Mouse (Mus musculus) embryonic facial prominence, embryonic 15.5 days (tissue): ENCODE data around the gene D930048N14Rik. TPM values are rescaled to one million over a fixed set of nuclear protein-coding genes. Genes with fewer than 3 reads are reported as not detected.
A peak's percentile ranks its signal among the peaks of the same experiment; 100 is the strongest.
"Not testable (repeated sequence)": the region's sequence is repeated elsewhere in the genome, so short reads cannot be mapped to it uniquely, and the experiment has no call there.

ENCODE experiments used
- ATAC-seq: fragments of 200-750 bp; cut with Nextera tagmentation; 2 replicates; pipeline ENCODE4 v1.8.0; 2017; ENCODE audit warnings: low read depth, moderate TSS enrichment; ENCODE audit not compliant: insufficient number of reproducible peaks, low FRiP score, low TSS enrichment
- H3K27ac ChIP-seq: fragments of 300-500 bp; sonication (generic); replicated peaks from 2 replicates; pipeline ENCODE4 v1.5.1; 2015; ENCODE audit warnings: mild to moderate bottlenecking, inconsistent platforms
- H3K27me3 ChIP-seq: fragments of 300-500 bp; sonication (generic); 2 replicates; pipeline ENCODE4 v1.6.1; 2015; ENCODE audit warnings: inconsistent platforms
- H3K36me3 ChIP-seq: fragments of 300-500 bp; sonication (generic); 2 replicates; pipeline ENCODE4 v1.6.1; 2015; ENCODE audit warnings: mild to moderate bottlenecking, inconsistent platforms
- H3K4me1 ChIP-seq: fragments of 300-500 bp; sonication (generic); 2 replicates; pipeline ENCODE4 v1.6.1; 2015; ENCODE audit warnings: inconsistent platforms
- H3K4me2 ChIP-seq: fragments of 300-500 bp; sonication (generic); replicated peaks from 2 replicates; pipeline ENCODE4 v1.6.1; 2015; ENCODE audit warnings: mild to moderate bottlenecking, inconsistent platforms
- H3K4me3 ChIP-seq: fragments of 300-500 bp; sonication (generic); replicated peaks from 2 replicates; pipeline ENCODE4 v1.5.1; 2015; ENCODE audit warnings: mild to moderate bottlenecking, inconsistent platforms
- H3K9ac ChIP-seq: fragments of 300-500 bp; sonication (generic); 2 replicates; pipeline ENCODE4 v1.6.1; 2015; ENCODE audit warnings: inconsistent platforms
- H3K9me3 ChIP-seq: fragments of 300-500 bp; sonication (generic); replicated peaks from 2 replicates; pipeline ENCODE4 v1.6.1; 2016; ENCODE audit warnings: inconsistent platforms
- WGBS: fragments of 180-500 bp; shearing (Covaris S2); methylation state at CpG from one replicate; pipeline ENCODE4 v1.1.7; 2015; 5-methylcytosine and 5-hydroxymethylcytosine counted together
- polyA plus RNA-seq: library from polyadenylated mRNA; unstranded; fragments of >200 nt; fragmentation: Nextera tagmentation; extraction: Ambion mirVana; gene quantifications from 2 replicates; pipeline ENCODE4 v1.2.1, GENCODE M21; 2015

The D930048N14Rik gene
- polyA plus RNA-seq, 1 experiment from 2014 or later = 4.5 TPM

GRCm38 (mm10) chr11:51656798-51657521 lies 6.2 kb downstream of the D930048N14Rik start:
- H3K36me3 ChIP-seq = no peaks in the 10 kb centered on the region
- no peak overlapping the region for H3K4me2 ChIP-seq
- no peak overlapping the region for H3K27ac ChIP-seq
- H3K27me3 ChIP-seq = no peaks in the 10 kb centered on the region
- no peaks in the 10 kb centered on the region for H3K9me3 ChIP-seq
- no peak overlapping the region for H3K4me3 ChIP-seq
- H3K9ac ChIP-seq = no peak overlapping the region
- no peak for ATAC-seq
- peaks cover 33% of the 10 kb centered on the region for H3K4me1 ChIP-seq
- 61% methylated on average over 10 of the region's 10 CpGs for WGBS

- Histone ChIP-seq H3K9ac (no peak overlapping the region), H3K4me2 (0 out of 2 replicates have a peak overlapping the region, but pooled peaks have one; percentile 8), H3K27ac (peak overlapping the region; percentile 58), H3K36me3 (no peaks in the 10 kb centered on the region), H3K4me1 (peaks cover 33% of the 10 kb centered on the region), H3K9me3 (no peaks in the 10 kb centered on the region), H3K27me3 (no peaks in the 10 kb centered on the region), H3K4me3 (no peak overlapping the region)
- WGBS = 32% methylated on average over 7 of the region's 7 CpGs
- ATAC-seq = no peak
Observed at GRCm38 (mm10) chr11:51658291-51658690, 7.5 kb downstream of the D930048N14Rik start.

GRCm38 (mm10) chr11:51658705-51659104 lies 8.0 kb downstream of the D930048N14Rik start:
- Histone ChIP-seq H3K9me3 (no peaks in the 10 kb centered on the region), H3K4me2 (0 out of 2 replicates have a peak overlapping the region, but pooled peaks have one; percentile 8), H3K4me3 (no peak overlapping the region), H3K27ac (peak overlapping the region; percentile 72), H3K9ac (no peak overlapping the region), H3K36me3 (no peaks in the 10 kb centered on the region), H3K4me1 (peaks cover 33% of the 10 kb centered on the region), H3K27me3 (no peaks in the 10 kb centered on the region)
- ATAC-seq = peak; percentile 80
- 15% methylated on average over 6 of the region's 6 CpGs for WGBS

- no peak for ATAC-seq
- Histone ChIP-seq H3K9me3 (no peaks in the 10 kb centered on the region), H3K9ac (no peak overlapping the region), H3K36me3 (no peaks in the 10 kb centered on the region), H3K27ac (no peak overlapping the region), H3K4me3 (no peak overlapping the region), H3K4me1 (peaks cover 19% of the 10 kb centered on the region), H3K27me3 (no peaks in the 10 kb centered on the region), H3K4me2 (no peak overlapping the region)
- 78% methylated on average over 16 of the region's 16 CpGs for WGBS
Observed at GRCm38 (mm10) chr11:51661867-51662365, 11.2 kb downstream of the D930048N14Rik start.

- no peak for ATAC-seq
- H3K9ac ChIP-seq = no peak overlapping the region
- no peaks in the 10 kb centered on the region for H3K27me3 ChIP-seq
- H3K4me2 ChIP-seq = no peak overlapping the region
- WGBS = 73% methylated on average over 7 of the region's 7 CpGs
- H3K4me1 ChIP-seq = peaks cover 14% of the 10 kb centered on the region
- H3K36me3 ChIP-seq = no peaks in the 10 kb centered on the region
- no peak overlapping the region for H3K27ac ChIP-seq
- no peak overlapping the region for H3K4me3 ChIP-seq
- no peaks in the 10 kb centered on the region for H3K9me3 ChIP-seq
Observed at GRCm38 (mm10) chr11:51662632-51663031, 11.9 kb downstream of the D930048N14Rik start.

- H3K9ac ChIP-seq, H3K36me3 ChIP-seq, H3K27ac ChIP-seq, H3K4me3 ChIP-seq, H3K4me2 ChIP-seq, H3K27me3 ChIP-seq, ATAC-seq, H3K9me3 ChIP-seq, H3K4me1 ChIP-seq: not testable (repeated sequence)
- 90% methylated on average over 7 of the region's 7 CpGs for WGBS
Observed at GRCm38 (mm10) chr11:51664747-51665146, 14.0 kb downstream of the D930048N14Rik start.

- H3K36me3 ChIP-seq = no peaks in the 10 kb centered on the region
- no peak overlapping the region for H3K4me2 ChIP-seq
- H3K9me3 ChIP-seq = no peaks in the 10 kb centered on the region
- H3K27me3 ChIP-seq = no peaks in the 10 kb centered on the region
- H3K4me1 ChIP-seq = 0 out of 2 replicates have a peak, but pooled peaks cover 9% of the 10 kb centered on the region
- no peak for ATAC-seq
- WGBS = 92% methylated on average over 7 of the region's 7 CpGs
- H3K4me3 ChIP-seq = no peak overlapping the region
- H3K27ac ChIP-seq = no peak overlapping the region
- H3K9ac ChIP-seq = no peak overlapping the region
Observed at GRCm38 (mm10) chr11:51670846-51671245, 20.1 kb downstream of the D930048N14Rik start.

GRCm38 (mm10) chr11:51671376-51671775 lies 20.6 kb downstream of the D930048N14Rik start:
- H3K9me3 ChIP-seq = no peaks in the 10 kb centered on the region
- H3K4me2 ChIP-seq = no peak overlapping the region
- H3K36me3 ChIP-seq = no peaks in the 10 kb centered on the region
- ATAC-seq = no peak
- H3K27me3 ChIP-seq = no peaks in the 10 kb centered on the region
- 66% methylated on average over 2 of the region's 2 CpGs for WGBS
- H3K9ac ChIP-seq = no peak overlapping the region
- H3K4me1 ChIP-seq = 0 out of 2 replicates have a peak, but pooled peaks cover 9% of the 10 kb centered on the region
- no peak overlapping the region for H3K27ac ChIP-seq
- no peak overlapping the region for H3K4me3 ChIP-seq

- ATAC-seq = no peak
- WGBS = 59% methylated on average over 9 of the region's 9 CpGs
Observed at GRCm38 (mm10) chr11:51673291-51673690, 22.5 kb downstream of the D930048N14Rik start.

GRCm38 (mm10) chr11:51675386-51675785 lies 24.6 kb downstream of the D930048N14Rik start:
- H3K4me2 ChIP-seq = no peak overlapping the region
- H3K27me3 ChIP-seq = no peaks in the 10 kb centered on the region
- H3K36me3 ChIP-seq = no peaks in the 10 kb centered on the region
- no peak overlapping the region for H3K27ac ChIP-seq
- ATAC-seq = no peak
- 81% methylated on average over 5 of the region's 5 CpGs for WGBS
- H3K4me3 ChIP-seq = no peak overlapping the region
- H3K9me3 ChIP-seq = no peaks in the 10 kb centered on the region
- H3K9ac ChIP-seq = no peak overlapping the region
- 0 out of 2 replicates have a peak, but pooled peaks cover 9% of the 10 kb centered on the region for H3K4me1 ChIP-seq

More at GRCm38 (mm10) chr11:51673291-51673690, 22.5 kb downstream of the D930048N14Rik start:
- H3K9me3 ChIP-seq = no peaks in the 10 kb centered on the region
- no peaks in the 10 kb centered on the region for H3K36me3 ChIP-seq
- H3K4me2 ChIP-seq = no peak overlapping the region
- no peak overlapping the region for H3K9ac ChIP-seq
- 0 out of 2 replicates have a peak, but pooled peaks cover 9% of the 10 kb centered on the region for H3K4me1 ChIP-seq
- H3K27ac ChIP-seq = 0 out of 2 replicates have a peak overlapping the region, but pooled peaks have one; percentile 44
- H3K27me3 ChIP-seq = no peaks in the 10 kb centered on the region
- H3K4me3 ChIP-seq = no peak overlapping the region

GRCm38 (mm10) chr11:51677737-51678418 lies 27.1 kb downstream of the D930048N14Rik start:
- Histone ChIP-seq H3K4me2 (no peak overlapping the region), H3K27ac (no peak overlapping the region), H3K36me3 (no peaks in the 10 kb centered on the region), H3K27me3 (no peaks in the 10 kb centered on the region), H3K9ac (no peak overlapping the region), H3K9me3 (no peaks in the 10 kb centered on the region), H3K4me3 (no peak overlapping the region), H3K4me1 (peaks cover 13% of the 10 kb centered on the region; the same call in 1 of the 2 replicates)
- ATAC-seq = no peak
- WGBS = 57% methylated on average over 6 of the region's 6 CpGs
